Mouse (Mus musculus) lung, postnatal 0 days (tissue): ENCODE data around the gene Rtp4. TPM values are rescaled to one million over a fixed set of nuclear protein-coding genes. Genes with fewer than 3 reads are reported as not detected.

ENCODE experiments used
- ATAC-seq: fragments of 200-750 bp; cut with Nextera tagmentation; 2 replicates; pipeline ENCODE4 v1.8.0; 2017; ENCODE audit warnings: moderate library complexity
- DNase-seq: peaks from one replicate; pipeline ENCODE4 v3.0.0-alpha.2; 2016; ENCODE audit warnings: low spot score
- H3K27ac ChIP-seq: fragments of 300-500 bp; sonication (generic); 2 replicates; pipeline ENCODE4 v1.5.1; 2014; ENCODE audit warnings: antibody characterized with exemption, mild to moderate bottlenecking, low read length, mixed read lengths
- H3K27me3 ChIP-seq: fragments of 300-500 bp; sonication (generic); replicated peaks from 2 replicates; pipeline ENCODE4 v1.6.1; 2014; ENCODE audit warnings: low read length, mixed read lengths; ENCODE audit not compliant: insufficient read depth
- H3K36me3 ChIP-seq: fragments of 300-500 bp; sonication (generic); 2 replicates; pipeline ENCODE4 v1.6.1; 2014; ENCODE audit warnings: low read length, mixed read lengths; ENCODE audit not compliant: insufficient read depth
- H3K4me1 ChIP-seq: fragments of 300-500 bp; sonication (generic); 2 replicates; pipeline ENCODE4 v1.6.1; 2014; ENCODE audit warnings: antibody characterized with exemption, low read depth, low read length, mixed read lengths; ENCODE audit not compliant: insufficient read depth
- H3K4me2 ChIP-seq: fragments of 300-500 bp; sonication (generic); replicated peaks from 2 replicates; pipeline ENCODE4 v1.6.1; 2014; ENCODE audit warnings: low read depth, mild to moderate bottlenecking, low read length, moderate library complexity, mixed read lengths
- H3K4me3 ChIP-seq: fragments of 300-500 bp; sonication (generic); 2 replicates; pipeline ENCODE4 v1.5.1; 2014; ENCODE audit warnings: low read depth, low read length
- H3K9ac ChIP-seq: fragments of 300-500 bp; sonication (generic); replicated peaks from 2 replicates; pipeline ENCODE4 v1.6.1; 2014; ENCODE audit warnings: low read depth, mild to moderate bottlenecking
- H3K9me3 ChIP-seq: fragments of 300-500 bp; sonication (generic); 2 replicates; pipeline ENCODE4 v1.6.1; 2016; ENCODE audit warnings: low read length, mixed read lengths
- CTCF ChIP-seq: IDR thresholded peaks from 2 replicates; pipeline ENCODE4 v1.5.1; 2016; ENCODE audit warnings: antibody characterized with exemption, mild to moderate bottlenecking
- EP300 ChIP-seq: IDR thresholded peaks from 2 replicates; pipeline ENCODE4 v1.6.1; 2016; ENCODE audit warnings: antibody characterized with exemption, mild to moderate bottlenecking, control low read depth
- WGBS: fragments of 180-500 bp; shearing (Covaris S2); extraction: QIAGEN DNeasy Blood & Tissue Kit; methylation state at CpG from one replicate; pipeline ENCODE4 v1.1.7; 2014; 5-methylcytosine and 5-hydroxymethylcytosine counted together
- polyA plus RNA-seq: library from polyadenylated mRNA; unstranded; fragments of >200 nt; fragmentation: Nextera tagmentation; extraction: Ambion mirVana; gene quantifications from 2 replicates; pipeline ENCODE4 v1.2.1, GENCODE M21; 2015

Rtp4 gene
- polyA plus RNA-seq, 1 experiment from 2014 or later = 34.8 TPM

- TF ChIP-seq EP300 (no peak), CTCF (no peak)
- no peak overlapping the region for H3K4me3 ChIP-seq
- no peak overlapping the region for H3K4me2 ChIP-seq
- ATAC-seq (no peak), DNase-seq (no peak)
- no peaks in the 10 kb centered on the region for H3K9me3 ChIP-seq
- H3K4me1 ChIP-seq = no peaks in the 10 kb centered on the region
- 86% methylated on average over 2 of the region's 2 CpGs for WGBS
- no peak overlapping the region for H3K27ac ChIP-seq
- H3K36me3 ChIP-seq = no peaks in the 10 kb centered on the region
- H3K9ac ChIP-seq = no peak overlapping the region
- H3K27me3 ChIP-seq = no peaks in the 10 kb centered on the region
Measured at GRCm38 (mm10) chr16:23574561-23574960, 54.5 kb downstream of the Rtp4 start.

DNA sequence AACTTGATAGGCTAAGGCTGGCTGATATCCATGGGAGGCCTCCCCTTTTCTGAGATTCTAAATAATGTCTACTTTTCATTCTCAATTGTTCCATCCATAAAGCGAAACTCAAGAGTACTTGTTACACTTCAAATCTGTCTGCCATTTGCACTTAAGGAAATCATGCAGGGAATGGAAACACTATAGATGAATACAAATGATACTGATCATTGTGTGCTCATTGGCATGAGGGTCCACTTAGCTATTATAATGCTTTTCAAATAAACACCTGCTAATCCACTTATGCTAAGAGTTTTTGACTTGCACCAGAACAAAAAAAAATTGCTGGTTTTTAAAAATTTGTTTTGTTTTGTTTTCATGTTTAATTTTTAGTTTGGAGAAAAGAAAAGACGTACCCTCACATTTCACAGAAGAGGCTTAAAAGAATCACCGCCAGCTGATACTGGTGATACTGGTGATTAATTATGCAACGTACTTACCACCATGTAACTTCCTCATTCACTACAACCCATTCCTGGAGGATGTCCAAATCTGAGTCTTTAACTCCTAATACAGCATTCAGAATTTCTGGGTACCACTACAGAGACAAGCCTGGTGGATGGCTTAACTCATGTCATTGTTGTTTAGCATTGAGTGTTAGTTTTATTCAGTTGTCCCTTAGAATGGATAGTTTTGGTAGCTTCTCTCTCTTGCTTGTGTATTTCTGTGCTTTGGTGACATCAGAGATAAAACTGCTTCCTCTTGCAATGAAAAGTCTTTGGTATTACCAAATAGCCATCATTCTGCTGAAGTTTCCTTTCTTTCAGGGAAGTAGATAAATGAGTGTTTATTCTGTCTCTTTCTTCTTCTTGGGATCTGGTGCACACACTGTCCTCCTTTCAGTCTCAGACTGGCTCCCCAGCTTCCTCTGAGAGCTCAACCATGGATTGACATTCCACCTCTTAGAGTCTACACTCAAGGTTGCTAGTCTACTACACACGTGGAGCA, 71.3 kb downstream of the Rtp4 start:
- no peaks in the 10 kb centered on the region for H3K4me1 ChIP-seq
- 58% methylated on average over 5 of the region's 5 CpGs for WGBS
- no peak overlapping the region for H3K27ac ChIP-seq
- H3K4me2 ChIP-seq = no peak overlapping the region
- ATAC-seq (no peak), DNase-seq (peak; percentile 9)
- no peaks in the 10 kb centered on the region for H3K27me3 ChIP-seq
- no peaks in the 10 kb centered on the region for H3K36me3 ChIP-seq
- H3K9me3 ChIP-seq = 0 out of 2 replicates have a peak, but pooled peaks cover 4% of the 10 kb centered on the region
- H3K4me3 ChIP-seq = no peak overlapping the region
- TF ChIP-seq EP300 (no peak), CTCF (no peak)
- H3K9ac ChIP-seq = no peak overlapping the region

DNA sequence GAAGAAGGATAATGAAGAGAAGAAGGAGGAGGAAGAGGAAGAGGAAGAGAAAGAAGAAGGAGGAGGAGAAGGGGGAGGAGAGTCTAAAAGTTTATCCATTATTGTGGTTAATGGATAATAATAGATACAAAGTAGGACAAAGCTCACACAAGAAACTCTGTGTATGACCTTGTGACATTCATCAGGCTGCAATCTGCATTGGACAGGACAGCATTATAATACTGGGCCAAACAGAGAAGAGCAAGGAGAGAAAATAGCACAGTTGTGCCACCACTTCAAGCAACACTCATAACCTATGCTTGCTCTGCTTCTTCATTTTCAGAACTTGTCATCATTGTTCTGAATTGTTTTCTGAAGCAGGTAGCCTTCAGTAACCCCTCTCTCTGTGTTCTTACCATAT, 72.4 kb downstream of the Rtp4 start:
- H3K4me2 ChIP-seq = no peak overlapping the region
- H3K27me3 ChIP-seq = no peaks in the 10 kb centered on the region
- no peak for ATAC-seq
- H3K4me3 ChIP-seq = no peak overlapping the region
- H3K9me3 ChIP-seq = 0 out of 2 replicates have a peak, but pooled peaks cover 4% of the 10 kb centered on the region
- H3K36me3 ChIP-seq = no peaks in the 10 kb centered on the region
- H3K27ac ChIP-seq = no peak overlapping the region
- H3K9ac ChIP-seq = no peak overlapping the region
- DNase-seq = no peak
- no peaks in the 10 kb centered on the region for H3K4me1 ChIP-seq
- TF ChIP-seq CTCF (no peak), EP300 (no peak)

- Histone ChIP-seq H3K9ac (no peak overlapping the region), H3K27ac (no peak overlapping the region), H3K27me3 (no peaks in the 10 kb centered on the region), H3K4me3 (no peak overlapping the region), H3K9me3 (no peaks in the 10 kb centered on the region), H3K4me1 (no peaks in the 10 kb centered on the region), H3K36me3 (no peaks in the 10 kb centered on the region), H3K4me2 (no peak overlapping the region)
- no peak for ATAC-seq
- WGBS = 85% methylated on average over 3 of the region's 3 CpGs
- no peak for DNase-seq
- TF ChIP-seq EP300 (no peak), CTCF (no peak)
Measured at GRCm38 (mm10) chr16:23596696-23597095, 76.6 kb downstream of the Rtp4 start.

DNA sequence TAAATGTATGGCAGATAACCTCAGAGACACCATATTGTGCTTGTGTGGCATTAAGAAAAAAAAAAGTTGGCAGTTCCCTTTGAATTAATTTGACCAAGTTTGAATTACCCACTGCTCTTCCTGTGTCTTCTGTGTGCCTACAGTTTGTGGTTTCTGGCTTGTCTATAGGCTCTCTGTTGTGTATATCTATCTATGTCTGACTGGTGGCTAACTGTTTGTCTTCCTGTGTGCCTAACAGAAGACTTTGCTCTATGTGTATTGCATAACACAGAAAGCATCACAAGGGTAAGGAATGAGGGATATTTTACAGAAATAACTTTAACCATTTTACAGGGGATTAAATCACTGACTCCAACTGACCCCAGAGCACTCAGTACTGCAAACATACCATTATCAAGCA, 77.9 kb downstream of the Rtp4 start:
- Histone ChIP-seq H3K4me2 (no peak overlapping the region), H3K9me3 (no peaks in the 10 kb centered on the region), H3K4me1 (no peaks in the 10 kb centered on the region), H3K36me3 (no peaks in the 10 kb centered on the region), H3K4me3 (no peak overlapping the region), H3K9ac (no peak overlapping the region), H3K27ac (no peak overlapping the region), H3K27me3 (no peaks in the 10 kb centered on the region)
- DNase-seq = no peak
- no peak for TF ChIP-seq CTCF
- TF ChIP-seq EP300 = no peak
- ATAC-seq = no peak

GRCm38 (mm10) chr16:23606220-23606619, 86.1 kb downstream of the Rtp4 start:
- H3K27me3 ChIP-seq = no peaks in the 10 kb centered on the region
- no peak overlapping the region for H3K9ac ChIP-seq
- no peaks in the 10 kb centered on the region for H3K36me3 ChIP-seq
- H3K27ac ChIP-seq = no peak overlapping the region
- H3K9me3 ChIP-seq = no peaks in the 10 kb centered on the region
- TF ChIP-seq EP300 (no peak), CTCF (no peak)
- ATAC-seq = no peak
- H3K4me2 ChIP-seq = no peak overlapping the region
- WGBS = 55% methylated on average over 2 of the region's 2 CpGs
- no peak overlapping the region for H3K4me3 ChIP-seq
- DNase-seq = no peak
- H3K4me1 ChIP-seq = no peaks in the 10 kb centered on the region
